Mouse (Mus musculus) frontal cortex, postnatal 14 days (tissue): ENCODE measurements around the gene Serinc3.

ENCODE experiments used
- DNase-seq, 2 experiments: peaks; one replicate each; pipeline ENCODE4 v3.0.0; 2022; ENCODE audit warnings: low spot score in 2 of 2

The Serinc3 gene

DNA sequence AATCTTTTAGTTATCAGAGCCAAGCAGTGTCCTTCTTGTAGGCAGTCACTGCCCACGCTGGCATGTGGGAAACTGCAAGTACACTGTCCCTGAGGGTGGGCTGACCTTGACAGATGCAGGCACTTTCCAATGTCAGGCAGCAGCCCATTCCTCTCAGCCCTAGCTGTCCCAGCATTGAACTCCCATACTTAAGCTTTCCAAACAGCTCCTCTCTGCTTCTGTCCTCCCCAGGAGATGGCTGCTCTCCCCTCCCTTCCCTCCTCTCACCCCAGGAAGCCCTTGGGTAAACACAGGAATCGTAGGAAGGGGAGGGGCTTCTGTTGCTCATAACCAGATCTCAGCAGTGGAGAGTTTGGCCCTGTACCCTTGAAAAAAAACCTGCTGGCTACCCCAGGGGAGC, 49.8 kb downstream of the Serinc3 start:
- no peak for DNase-seq

DNA sequence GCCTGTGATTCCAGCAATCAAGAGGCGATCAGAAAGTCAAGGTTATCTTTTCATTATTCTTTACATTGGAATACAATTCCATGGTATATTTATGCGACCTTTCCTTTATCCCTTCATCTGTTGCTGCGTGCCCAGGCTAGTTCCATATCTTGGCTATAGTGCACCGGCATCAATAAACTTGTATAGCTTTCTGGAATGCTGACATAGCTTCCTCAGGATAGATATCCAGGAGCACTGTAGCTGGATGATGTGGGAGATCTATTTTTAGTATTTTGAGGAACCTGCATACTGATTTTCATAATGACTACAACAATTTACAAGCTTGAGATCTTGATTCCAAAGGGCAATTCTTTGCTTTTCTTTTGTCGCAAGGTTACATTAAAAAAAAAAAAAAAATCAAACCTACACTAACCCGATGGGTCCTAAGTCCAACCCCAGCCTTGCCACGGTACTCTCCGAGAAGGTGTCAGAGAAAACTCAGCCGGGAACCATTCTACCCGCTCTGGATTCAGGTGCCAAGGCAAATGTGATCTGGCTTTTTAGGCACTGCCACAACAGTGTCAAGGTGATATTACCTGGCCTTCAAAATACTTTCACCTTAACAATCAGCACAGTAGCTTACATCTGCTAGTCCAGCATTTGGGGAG, 51.2 kb downstream of the Serinc3 start:
- no peak for DNase-seq

DNA sequence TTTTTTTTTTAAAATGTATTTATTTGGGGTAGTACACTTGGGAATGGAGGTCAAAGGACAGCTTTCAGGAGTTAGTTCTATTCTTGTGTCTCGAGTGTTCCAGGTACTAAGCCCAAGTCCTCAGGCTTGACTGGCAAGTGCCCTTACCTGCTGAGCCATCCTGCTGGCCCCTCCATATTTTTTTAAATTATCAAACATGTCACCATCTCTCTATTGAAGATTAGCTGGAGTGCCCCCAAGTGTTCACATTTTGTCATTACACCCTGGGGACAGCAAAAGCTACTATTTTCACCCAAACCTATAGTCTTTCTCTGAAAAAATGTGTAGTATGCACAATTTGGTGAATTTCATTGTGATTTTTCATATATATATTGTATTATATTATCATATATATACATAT, 52.8 kb downstream of the Serinc3 start:
- no peak for DNase-seq

DNA sequence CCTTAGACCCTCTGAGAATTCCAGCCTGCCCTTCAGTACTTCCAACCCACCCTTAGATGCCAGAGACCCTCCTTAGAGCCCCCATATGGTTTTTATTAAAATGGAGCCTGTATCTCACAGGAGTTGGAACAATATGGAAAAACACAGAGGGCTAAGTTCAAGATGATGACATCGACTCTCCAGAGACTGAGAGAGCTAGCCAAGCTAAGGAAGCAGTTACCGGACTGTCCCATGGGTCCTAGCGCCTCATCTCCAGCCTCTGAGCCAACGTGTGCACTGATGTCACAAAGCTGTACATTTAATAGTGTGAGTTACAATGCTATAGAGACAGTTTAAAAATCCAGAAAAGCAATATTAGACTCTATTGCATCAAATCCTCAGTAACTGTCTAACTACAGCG, 53.9 kb downstream of the Serinc3 start:
- DNase-seq: no peak

DNA sequence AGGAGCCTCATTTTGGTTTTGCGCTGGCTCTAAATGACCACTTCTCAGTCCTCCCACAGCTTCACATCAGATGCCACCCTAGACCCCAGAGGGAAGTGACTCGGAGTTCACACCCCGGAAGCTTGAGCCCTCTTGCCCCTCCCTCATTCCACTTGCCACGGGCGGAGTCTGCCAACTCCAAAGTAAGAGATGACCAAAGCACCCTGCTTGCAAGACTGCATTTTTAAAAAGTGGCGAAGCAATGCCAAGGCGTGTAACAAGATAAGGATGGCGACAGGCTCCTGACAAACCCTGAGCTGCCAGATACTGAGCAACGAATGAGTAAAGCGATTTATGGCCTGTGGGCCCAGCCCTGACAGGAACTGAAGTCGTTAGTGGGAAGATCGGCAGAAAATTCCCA, 54.7 kb downstream of the Serinc3 start:
- DNase-seq: no peak

DNA sequence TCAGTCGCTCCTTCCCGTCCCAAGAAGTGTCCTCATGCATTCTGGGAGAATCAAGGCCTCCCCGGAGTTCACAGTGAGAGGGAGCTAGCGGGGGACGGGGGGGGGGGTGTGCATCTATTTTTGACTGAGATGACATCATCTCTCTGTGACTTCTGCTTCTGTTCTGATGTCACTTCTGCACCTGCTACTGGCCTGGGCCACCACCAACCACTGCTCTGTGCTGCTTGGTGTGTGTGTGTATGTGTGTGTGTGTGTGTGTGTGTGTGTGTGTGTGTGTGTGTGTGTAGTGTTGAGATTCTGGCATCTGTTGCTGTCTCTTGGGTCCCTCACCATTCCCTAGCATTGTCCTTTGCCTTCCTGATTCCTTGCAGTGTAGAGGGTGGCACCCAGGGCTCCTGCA, 57.4 kb downstream of the Serinc3 start:
- DNase-seq: no peak

DNA sequence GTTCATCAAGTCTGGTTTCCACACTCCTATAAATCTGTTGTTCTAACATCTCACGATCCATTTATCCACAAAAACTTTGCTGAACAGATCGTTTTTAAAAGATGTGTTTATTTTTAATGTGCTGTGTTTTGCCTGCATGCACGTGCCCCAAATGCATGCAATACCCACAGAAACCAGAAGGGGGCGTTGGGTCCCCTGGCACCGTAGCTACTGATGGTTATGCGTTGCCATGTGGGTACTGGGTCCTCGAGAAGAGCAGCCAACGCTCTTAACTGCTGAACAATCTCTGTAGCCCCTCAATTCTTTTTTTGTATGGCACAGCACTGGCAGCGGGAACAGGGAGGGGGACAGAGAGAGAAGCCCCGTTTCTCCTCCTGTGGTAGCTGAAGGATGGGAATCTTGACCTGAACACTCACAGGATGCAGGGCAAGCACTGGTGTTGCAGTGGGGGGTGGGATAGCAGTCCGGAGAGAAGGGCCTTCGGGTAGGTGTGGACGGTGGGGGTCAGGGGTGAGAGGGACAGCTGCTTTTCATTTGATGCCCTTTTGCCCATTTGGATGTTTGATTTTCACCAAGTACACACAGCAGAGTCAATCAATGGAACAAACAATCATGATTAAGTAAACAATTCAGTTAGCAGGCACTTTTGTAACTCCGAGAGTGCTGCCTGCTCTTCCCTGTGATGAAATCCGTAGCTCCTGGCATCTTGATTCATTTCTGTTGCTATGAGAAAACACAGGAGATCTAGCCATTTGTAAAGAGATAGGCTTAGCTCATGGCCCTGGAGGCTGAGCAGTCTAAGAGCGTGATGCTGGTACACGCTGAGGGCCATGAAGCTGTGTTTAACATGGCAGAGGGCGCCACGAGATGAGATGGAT, 58.3 kb downstream of the Serinc3 start:
- DNase-seq: peak in 1 of 2 experiments; percentile 17

DNA sequence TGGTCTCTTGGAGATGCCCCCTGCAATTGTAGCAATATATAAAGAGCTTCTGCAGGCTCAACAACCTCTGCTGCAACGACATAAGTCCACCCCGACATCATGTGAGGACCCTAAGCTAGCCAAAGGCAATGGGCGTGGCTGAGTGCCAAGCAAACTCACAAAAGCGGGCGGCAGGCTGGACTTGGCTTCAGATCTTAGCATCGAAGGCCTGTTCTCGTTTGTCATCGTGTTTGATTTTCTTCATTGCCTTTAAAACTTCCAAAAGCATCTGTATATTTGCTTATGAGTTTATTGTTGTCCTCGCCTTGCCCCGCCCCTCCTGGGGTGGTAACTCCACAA, 60.9 kb downstream of the Serinc3 start:
- no peak for DNase-seq

DNA sequence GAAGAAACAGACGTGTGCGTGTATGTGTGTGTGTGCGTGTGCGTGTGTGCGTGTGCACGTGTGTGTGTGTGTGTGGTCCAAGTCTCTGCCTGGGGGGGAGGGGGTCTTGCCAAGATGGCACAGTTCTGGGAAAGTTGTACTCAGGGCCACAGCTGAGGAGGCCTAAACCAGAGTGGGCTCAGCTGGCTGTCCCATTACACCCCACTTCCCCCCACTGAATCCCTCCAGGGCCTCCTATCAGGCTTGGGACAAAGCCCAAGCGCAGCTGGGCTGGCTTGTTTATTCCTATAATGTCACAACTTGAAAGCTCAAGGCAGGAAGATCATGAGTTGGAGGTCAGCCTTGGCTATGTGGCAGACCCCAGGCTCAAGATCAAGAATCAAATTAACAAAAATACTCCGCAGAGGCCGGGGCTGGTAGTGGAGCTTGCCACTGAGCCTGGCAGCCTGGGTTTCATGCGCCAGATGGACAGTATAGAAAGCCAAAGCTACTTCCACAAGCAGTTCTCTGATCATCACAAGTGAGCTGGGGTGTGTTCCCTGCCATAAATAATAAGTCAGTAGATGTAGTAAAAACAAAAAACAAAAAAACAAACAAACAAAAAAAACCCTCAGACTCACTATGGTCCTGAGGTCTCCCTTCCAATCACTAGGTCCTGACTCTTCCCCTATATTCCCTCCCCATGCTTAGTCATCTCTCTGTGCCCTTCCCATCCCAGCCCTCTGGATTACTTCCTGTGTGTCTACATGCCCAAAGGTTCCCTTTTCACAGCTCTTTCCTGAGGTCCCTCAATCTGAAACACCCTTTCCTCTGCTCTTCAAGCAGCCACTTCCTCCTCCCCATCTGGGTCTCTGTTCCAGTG, 61.5 kb downstream of the Serinc3 start:
- DNase-seq: no peak

DNA sequence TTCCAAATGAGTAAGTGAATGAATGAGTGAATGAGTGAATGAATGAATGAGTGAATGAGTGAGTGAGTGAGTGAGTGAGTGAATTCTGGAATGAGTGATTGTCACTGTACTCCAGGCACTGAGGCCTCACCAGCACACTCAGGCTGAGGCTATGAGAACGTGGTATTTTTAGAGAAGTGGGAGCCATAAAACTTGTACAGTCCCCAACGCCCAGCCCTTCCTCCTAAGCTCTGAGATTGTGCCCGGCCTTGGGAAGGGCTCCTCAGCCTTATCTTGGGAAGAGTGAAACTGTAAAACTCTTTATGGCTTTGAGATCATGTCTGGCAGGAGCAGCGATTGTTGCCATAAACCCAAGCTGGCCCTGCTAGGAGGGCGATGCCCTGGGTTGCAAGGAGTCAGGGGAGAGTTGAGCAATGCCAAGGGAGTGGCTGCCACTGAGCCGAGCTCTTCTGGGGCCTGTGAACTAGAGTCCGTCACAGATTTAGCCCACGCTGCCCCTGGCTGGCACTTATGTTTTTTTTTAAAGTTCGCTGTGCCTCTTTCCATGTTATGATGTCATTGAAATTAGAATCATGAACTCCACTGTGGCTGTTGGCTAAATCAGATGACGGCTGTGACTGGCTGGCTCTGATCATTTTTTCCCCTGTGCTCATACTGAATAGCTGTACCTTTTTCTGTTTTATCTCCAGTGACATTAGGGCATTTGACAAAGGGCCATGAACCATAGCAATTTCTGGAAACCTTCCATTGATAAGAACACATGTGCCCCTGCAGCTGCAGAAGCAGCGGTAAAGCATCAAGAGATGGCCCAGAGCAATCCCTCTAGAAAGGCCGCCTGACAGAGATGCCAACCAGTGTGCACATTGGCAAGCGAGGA, 64.6 kb downstream of the Serinc3 start:
- no peak for DNase-seq

DNA sequence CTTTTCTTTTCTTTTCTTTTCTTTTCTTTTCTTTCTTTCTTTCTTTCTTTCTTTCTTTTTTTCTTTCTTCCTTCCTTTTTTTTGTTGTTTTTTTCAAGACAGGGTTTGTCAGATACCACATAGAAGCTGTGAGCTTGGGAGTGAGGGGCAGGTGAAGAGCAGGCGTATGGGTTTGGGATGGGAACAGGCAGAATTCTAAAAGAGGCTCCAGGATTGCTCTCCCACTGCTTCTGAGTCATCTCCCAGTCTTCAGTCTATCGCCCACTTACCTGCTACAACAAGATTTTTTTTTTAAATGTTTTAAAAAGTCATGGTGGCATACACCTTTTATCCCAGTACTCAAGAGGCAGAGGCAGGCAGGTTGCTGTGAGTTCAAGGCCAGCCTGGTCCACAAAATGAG, 66.9 kb downstream of the Serinc3 start:
- DNase-seq: no peak

DNA sequence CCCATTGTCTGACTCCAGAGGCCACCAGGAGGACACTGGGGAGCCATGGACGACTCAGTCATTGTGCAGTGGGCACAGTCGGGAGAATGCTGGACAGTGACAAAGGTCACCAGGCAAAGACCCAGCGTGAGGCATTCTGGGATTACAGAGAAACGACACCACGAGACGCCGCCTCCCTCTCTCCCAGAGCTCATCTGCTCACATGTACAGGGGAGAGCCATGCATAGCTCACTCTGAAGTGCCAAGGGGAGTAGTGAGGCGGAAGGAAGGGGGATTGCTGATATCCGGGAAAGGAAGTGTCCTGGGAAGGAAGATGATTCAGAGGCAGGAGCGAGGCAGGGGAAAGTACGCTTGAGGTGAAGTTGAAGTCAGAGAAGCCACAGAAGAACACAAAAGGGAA, 69.7 kb downstream of the Serinc3 start:
- DNase-seq: no peak

DNA sequence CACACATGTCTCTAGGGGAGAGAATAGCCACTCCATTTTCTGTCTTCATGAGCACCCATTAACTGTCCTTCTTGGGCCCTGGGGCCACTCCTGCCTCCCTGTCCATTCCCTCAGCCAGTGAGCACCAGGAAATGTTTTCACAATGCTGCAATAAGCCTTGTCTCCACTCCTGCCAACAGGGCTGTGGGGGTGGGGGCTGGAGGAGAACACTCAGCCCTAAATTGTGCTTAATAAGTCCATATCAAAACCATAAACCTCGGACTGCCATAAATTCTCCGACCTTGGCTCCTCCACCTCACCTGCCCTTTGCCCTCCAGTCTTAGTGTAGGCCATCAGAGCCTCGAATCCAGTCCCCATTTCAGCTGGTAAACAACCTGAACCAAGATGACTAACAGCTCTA, 70.6 kb downstream of the Serinc3 start:
- DNase-seq: no peak
